Mouse (Mus musculus) embryo, embryonic 11 days (tissue): Measurements from ENCODE around the gene Hnrnpul2.
"Not testable (repeated sequence)": the region's sequence is repeated elsewhere in the genome, so short reads cannot be mapped to it uniquely, and the experiment has no call there.

Source experiments
- DNase-seq: peaks from one replicate; pipeline ENCODE4 v3.0.0-alpha.2; 2015

Hnrnpul2 gene

DNA sequence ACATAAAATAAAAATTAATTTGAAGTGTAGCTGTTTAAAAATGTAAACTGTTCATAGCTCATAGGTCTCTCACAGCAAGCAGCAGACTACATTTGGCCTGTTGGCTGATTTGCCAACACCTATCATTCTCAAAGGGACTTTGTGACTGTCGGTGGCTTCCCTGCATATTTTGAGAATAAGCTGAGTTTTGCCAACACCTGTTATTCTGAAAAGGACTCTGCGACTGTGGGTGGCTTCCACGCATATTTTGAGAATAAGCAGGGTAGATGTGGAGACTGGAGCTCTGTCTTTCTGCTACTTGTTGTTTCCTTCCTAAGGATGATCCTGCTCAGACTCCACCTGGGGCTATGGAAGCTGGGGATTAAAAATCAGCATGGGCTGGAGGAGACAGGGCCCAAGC lies 33.3 kb downstream of the Hnrnpul2 start:
- DNase-seq, result no peak

DNA sequence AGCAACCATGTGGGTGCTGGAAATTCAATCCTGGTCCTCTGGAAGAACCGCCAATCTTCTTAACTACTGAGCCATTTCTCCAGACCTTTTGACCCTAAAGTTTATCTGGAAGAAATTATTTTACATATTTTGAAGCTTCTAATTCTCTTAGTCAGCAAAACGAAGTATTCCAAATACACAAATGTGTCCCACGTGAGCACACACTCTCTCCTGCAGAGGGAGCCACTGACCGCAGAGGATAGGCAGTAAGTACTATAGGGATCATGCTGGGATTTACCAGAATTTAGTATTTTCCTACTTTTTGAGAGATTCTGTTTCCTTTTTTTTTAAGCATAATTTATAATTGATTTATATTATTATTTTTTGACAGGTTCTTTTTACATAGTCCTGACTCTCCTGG lies 37.9 kb downstream of the Hnrnpul2 start:
- peak; percentile 55 for DNase-seq

DNA sequence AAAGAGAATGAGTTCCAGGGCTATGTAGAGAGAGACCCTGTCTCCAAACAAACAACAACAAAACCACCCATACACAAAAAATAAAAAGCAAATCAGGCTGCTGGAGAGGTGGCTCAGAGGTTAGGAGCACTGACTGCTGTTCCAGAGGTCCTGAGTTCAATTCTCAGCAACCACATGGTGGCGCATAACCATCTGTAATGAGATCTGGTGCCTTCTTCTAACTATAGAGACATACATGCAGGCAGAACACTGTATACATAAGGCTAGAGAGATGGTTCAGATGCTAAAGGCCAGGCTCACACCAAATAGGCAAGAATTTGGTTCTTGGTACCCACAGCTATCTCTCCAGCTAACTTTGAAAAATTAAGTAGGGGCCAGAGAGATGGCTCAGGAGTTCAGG lies 39.2 kb downstream of the Hnrnpul2 start:
- peak; percentile 31 for DNase-seq

GRCm38 (mm10) chr19:8864265-8864664 lies 44.5 kb downstream of the Hnrnpul2 start:
- no peak for DNase-seq

GRCm38 (mm10) chr19:8870381-8870780 lies 50.6 kb downstream of the Hnrnpul2 start:
- DNase-seq, result not testable (repeated sequence)

- DNase-seq, result no peak
These were observed 51.0 kb downstream of the Hnrnpul2 start for GRCm38 (mm10) chr19:8870838-8871237.

DNA sequence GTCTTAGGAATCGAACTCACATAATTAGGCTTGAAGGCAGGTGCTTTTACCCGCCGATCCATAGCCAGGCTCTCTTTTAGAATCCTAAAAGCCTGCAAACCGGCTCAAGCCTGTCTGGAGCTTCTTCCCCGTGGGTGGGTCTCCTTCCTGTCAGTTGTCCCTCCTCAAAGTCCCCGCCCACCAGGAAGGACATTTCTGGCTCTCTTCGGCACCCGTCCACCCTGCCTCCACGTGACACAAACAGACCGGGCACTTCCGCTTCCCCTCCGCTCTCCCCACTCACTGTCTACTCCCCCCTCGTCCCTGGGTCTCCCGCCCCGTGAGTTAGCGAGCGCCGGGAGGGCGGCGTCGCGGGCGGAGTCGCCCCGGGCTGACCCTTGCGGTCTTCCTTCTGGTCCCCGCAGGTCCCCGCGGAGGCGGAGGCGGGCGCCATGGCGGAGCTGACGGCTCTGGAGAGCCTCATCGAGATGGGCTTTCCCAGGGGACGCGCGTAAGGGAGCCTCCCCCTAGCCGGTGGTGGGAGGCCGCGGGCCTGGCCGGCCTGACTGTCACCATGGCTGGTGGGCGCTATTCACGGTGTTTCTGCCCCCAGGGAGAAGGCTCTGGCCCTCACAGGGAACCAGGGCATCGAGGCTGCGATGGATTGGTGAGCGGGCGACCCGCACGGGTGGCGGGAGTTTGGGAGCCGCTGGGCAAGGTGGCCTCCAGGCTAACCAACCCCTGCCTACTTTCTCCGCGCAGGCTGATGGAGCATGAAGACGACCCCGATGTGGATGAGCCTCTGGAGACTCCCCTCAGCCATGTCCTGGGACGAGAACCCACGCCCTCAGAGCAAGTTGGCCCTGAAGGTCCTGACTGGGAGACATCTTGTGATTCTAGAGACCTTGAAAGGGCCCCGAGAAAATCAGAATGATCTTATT lies 51.7 kb downstream of the Hnrnpul2 start, which contains the start of gene Ubxn1:
Gene Ubxn1, plus strand, starts transcription at position 230 of the 920 bp plus-strand sequence.
- DNase-seq, result peak; percentile 96

DNA sequence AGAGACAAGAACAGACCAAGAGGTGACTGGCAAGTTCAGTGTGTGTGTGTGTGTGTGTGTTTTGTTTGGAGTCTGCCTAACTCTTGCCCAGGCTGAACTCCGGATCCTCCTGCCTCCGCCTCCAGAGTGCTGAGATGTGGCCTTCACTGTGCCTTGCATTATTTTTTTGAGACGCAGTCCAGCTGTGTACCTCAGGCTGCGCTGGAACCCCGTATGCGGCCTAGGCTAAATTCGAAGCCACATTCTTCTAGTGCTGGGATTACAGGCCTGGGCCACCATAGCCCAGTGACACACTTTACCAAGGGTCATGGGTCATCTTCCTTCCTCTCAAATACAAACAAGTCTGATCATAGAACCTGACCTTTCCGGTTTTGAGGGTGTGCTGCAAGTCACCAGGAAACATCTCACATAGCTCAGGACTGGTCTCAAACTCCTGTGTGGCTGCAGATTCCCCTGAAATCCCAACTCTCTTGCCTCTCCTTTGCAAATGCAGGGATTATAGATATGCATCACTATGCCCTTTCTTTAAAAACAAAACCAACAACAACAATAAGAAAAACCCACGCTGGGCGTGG lies 52.5 kb downstream of the Hnrnpul2 start:
- no peak for DNase-seq

GRCm38 (mm10) chr19:8875031-8875430 lies 55.2 kb downstream of the Hnrnpul2 start:
- DNase-seq, result no peak

DNA sequence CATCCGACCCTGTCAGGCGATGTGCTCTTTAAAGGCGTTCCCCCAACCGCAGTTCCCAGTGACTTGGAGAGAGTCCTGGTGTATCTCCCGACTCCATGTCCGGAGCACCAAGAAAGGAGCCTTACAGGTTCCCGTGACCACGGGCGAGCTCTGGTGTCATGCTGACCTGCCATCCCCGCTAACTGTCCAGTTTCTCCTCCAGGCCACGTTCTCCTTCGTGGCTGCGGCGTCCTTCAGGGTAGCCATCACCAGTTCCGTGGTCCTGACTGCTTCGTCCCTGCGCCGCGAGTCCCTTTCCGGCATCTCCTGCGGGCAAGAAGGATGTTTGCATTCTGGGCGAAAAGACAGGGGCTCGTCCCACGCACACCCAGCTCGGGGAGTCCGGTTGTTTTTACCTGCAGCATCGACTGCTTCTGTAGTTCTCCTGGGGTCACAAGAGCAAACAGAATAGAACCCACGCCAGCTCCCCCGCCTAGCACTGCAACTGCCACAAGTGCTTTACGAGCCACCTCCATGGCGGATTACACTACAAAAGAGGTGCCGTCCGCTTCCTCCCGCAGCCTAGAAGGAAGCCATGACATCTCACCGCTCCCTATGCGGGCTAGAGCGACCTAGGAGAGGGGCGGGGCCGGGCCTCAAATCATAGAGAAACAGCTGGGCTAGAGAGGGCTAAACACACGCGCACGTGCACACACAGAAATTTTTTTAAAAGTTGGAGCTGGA lies 60.7 kb downstream of the Hnrnpul2 start, which contains the start of gene Uqcc3:
Gene Uqcc3, minus strand, starts transcription at position 613 of the 723 bp plus-strand sequence.
- DNase-seq, result peak; percentile 95

DNA sequence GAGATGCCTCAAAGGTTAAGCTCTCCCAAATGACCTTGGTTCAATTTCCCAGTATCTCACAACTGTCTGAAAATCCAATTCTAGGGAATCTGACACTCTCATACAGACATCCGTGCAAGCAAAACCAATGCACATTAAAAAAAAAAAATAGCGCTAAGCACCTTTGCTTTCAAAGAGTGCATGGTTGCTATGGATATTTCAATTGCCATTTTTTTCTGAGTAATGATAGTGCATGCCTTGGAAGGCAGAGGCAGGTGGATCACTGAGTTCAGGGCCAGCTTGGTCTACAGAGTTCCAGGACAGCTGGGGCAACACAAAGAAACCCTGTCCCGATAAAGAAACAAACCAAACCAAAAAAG lies 61.2 kb downstream of the Hnrnpul2 start:
- no peak for DNase-seq

- no peak for DNase-seq
These were observed 63.8 kb downstream of the Hnrnpul2 start, which contains the start of the genes Lbhd1 and Gm49403 for GRCm38 (mm10) chr19:8883616-8884015. Lbhd1 (plus strand) TSS chr19:8883732. Gm49403 (plus strand) TSS chr19:8883930.
